Mouse (Mus musculus) adipocyte (in vitro differentiated cells): ENCODE data around the gene Pnmt.

Experiments
- DNase-seq: peaks from one replicate; pipeline ENCODE4 v3.0.0-alpha.2; 2016; ENCODE audit warnings: low spot score

The Pnmt gene

GRCm38 (mm10) chr11:98385638-98386585 is at the start of gene Pnmt:
Gene Pnmt (plus strand): TSS chr11:98386450.
- DNase-seq = no peak

- no peak for DNase-seq
Observed at GRCm38 (mm10) chr11:98338507-98338961, 47.7 kb upstream of the Pnmt start.

GRCm38 (mm10) chr11:98339071-98339501 is 47.2 kb upstream of the Pnmt start:
- DNase-seq = no peak

GRCm38 (mm10) chr11:98339679-98340287 is 46.5 kb upstream of the Pnmt start:
- no peak for DNase-seq

DNA sequence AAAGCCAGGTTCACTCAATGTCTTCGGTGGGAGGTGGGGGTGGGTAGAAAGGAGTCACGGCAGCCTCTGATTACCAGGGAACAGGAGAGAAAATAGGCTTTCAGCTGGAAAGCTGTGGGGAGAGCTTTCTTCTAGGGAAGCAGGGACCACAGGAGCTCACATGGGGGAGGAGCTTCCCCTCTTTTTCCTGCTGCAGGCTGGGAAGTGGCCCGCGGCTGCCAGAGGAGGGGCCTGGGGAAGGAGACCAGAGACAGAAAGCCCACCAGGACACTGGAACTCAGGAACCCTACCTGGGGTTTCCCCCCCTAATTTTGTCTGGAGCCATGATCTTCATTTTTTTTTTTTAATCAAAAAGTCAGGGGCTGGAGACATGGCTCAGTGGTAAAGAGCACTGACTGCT is 45.7 kb upstream of the Pnmt start:
- DNase-seq = no peak

DNA sequence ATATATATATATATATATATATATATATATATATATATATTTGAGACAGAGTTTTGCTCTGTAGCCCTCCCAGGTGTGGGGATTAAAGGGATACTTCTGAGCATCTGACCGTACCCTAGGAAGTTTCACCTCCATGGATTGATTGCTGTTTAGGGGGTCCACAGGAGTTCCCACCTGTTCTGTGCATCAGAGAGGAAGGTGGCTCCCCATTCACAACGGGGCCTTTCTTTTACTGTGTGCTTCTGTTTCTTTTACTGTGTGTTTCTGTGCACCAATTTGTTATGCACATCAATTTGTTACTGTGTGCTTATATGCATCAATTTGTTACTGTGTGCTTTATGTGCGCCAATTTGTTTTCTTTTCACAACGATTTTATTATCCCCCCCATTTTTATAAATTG is 45.1 kb upstream of the Pnmt start:
- DNase-seq = no peak

GRCm38 (mm10) chr11:98342000-98342945 is 44.0 kb upstream of the Pnmt start:
- peak; percentile 97 for DNase-seq

GRCm38 (mm10) chr11:98345253-98345652 is 41.0 kb upstream of the Pnmt start:
- DNase-seq = peak; percentile 66

DNA sequence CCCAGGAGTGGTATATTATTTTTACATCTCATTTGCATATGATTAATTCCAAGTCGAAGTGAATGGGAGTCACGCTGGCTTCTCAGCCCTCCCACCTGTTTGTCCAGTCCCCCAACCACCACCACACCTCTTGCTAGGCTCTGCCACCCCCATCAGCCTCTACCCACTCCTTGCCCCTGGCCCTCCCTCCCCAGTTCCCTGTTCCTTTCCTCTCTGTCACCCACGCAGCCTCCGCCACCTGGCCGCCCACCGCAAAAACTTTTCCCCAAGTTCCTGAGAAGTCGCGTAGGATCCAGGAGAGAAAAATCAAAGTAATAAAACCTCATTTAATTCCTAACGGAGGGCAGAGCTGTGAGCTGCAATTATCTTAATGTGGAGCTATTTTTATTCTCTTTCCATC is 40.1 kb upstream of the Pnmt start:
- DNase-seq = no peak

DNA sequence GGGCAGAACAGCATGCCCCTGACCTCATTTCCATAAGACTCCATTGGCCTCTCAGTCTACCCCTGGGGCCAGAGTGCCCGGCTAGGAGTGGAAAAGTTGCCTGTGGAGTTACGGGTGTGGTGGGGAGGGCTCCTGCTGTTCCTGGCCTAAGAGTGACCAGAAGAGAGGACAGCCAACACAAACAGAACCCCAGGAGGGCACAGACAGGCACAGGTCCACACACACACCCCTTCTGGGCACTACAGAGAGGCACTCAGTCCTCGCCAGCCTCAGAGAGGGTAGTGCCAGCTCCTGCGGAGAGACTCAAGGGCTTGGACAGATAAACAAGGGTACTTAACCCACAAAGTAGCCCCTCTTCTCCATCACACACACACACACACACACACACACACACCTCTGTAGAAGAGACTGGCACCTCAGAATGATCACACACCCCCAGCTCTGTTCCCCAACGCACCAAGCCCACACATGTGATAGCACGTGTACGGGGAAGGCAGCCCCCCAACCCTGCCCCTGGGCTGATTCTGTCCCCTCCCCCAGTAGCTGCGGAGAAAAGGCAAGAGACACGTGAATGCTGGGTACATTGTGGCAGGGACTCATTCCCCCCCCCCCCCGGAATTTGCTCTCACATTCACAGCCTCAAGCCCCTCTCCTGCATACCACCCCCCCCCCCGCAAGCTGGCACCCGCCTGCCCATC is 38.7 kb upstream of the Pnmt start:
- DNase-seq = no peak

DNA sequence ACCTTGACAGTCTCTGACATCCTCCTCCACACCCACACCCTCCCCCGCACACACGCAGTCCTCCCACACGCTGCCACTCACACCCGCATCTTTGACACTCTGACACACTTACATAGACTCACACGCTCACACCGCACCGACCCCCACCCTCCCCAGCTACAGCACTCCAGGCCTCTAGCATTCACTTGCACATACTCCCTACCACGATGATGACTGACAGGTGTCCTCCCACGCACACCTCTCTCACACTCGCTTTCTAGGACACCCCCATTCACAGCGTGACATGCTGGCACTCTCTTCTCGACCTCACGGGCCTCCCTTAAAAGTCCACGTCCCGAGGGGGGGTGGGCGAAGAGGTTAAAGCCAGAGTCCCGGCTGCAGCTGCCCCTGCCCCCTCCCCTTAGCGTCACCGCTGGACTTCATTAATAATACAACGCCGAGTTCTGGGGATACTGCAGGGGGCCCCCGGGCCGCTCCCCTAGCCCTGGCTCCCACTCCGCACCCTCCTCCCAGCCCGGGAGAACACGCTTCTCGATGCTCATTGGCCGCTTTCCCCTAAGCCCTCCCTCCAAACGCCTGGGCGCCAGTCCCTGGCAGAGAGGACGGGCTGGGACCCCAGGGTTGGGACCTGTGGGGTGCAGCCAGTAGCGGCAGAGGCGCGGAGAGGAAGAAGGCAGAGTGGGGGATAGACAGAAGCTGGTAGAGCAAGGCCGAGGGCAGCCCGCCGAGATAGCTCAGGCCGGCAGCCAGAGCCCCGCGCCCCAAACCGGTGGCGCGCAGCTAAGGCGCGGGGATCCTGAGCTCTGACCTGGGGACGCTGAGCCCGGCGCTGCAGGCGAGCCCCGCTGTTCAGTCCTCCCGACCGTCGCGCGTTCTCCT is 37.9 kb upstream of the Pnmt start, which contains the start of gene Ppp1r1b:
Ppp1r1b (plus strand) TSS at position 322 of the 879 bp plus-strand sequence.
- no peak for DNase-seq

- no peak for DNase-seq
Observed at GRCm38 (mm10) chr11:98349308-98349707, 36.9 kb upstream of the Pnmt start.

- no peak for DNase-seq
Observed at GRCm38 (mm10) chr11:98352272-98352990, 33.8 kb upstream of the Pnmt start.

GRCm38 (mm10) chr11:98353651-98354211 is 32.5 kb upstream of the Pnmt start:
- DNase-seq = no peak

DNA sequence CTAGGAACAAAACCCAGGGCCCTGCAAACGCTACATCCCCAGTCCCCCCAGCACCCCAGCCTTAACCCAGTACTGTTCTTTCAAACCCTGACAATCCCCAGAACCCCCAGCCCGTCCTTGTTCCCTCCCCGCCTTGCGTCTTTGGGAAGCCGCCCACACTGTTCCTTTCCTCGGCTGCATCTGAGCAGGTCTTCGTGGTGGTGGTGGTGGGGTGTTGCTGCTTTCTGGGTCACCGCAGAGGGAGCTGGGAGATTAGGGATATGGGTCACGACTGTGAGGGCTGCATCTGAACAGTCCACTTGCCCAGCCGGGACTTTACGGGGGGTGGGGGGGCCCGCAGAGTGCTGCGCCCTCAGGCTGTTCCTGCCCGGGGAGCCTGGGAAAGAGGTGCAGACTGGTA is 31.8 kb upstream of the Pnmt start:
- no peak for DNase-seq

DNA sequence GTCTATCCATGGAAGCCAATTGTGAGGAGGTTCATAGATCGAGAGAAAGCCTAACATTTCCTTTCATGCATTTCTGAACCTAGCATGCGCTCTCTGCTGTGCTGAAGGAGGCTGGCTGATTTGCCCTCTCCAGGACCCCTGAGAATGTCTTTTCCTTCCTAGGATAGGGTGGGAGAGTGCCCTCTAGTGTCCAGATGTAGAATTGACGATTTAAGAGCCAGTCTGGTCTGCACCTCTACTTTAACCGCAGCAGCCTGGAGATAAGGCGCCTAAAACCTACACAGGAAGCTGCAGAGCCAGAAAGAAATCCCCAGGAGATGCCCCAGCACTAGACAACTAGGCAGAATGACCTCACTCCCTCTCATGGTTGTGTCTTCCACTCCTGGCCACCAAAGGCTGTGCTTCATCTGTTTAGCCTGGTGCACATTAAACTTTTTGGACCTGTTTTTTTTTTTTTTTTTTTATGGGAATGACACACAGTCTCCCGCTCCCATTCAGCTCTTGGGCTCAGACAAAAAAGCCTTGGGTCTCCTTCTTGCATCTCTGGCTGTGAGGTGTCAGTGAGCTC is 30.4 kb upstream of the Pnmt start:
- DNase-seq = peak; percentile 70

DNA sequence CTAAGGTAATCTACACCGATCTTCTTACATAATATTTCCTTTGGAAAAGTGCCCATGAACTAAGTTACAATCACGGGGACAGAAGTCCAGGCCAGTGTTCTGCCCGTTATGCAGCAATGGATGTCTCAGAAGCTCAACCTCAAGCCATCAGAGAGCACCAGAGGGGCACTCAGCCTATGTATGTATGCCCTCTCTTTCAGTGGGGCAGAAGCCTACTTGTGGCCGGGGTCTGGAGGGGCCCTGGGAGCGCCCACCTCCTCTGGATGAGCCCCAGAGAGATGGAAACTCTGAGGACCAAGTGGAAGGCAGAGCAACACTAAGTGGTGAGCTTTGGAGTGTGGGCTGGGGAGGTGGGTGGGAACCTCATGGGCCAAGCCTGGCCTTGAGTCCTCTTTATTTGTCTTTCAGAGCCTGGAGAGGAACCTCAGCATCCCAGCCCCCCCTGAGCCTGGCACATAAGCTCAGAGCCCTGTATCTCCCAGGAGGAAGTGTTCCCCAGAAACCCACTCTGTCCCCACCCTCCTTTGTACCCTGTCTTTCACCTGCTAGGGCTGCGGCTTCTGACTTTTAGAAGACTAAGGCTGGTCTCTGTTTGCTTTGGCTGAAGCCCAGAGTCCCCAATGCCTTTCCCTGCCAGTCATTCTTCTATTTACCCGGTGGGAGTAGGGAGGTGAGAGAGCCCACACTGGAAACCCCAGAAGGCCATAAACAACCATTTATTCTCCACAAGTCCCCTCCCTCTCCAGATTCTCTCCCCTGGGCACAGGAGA is 29.4 kb upstream of the Pnmt start:
- DNase-seq = peak; percentile 32
